Mouse (Mus musculus) CH12.LX (cell line): Measurements from ENCODE around the gene Fkbp1b. TPM values are rescaled to one million over a fixed set of nuclear protein-coding genes. Genes with fewer than 3 reads are reported as not detected.

ENCODE experiments used
- DNase-seq: peaks from one replicate; pipeline ENCODE4 v3.0.0-alpha.2; 2013; ENCODE audit errors: extremely low read depth
- H3K27ac ChIP-seq: 2 replicates; pipeline ENCODE4 v1.5.1; 2012; ENCODE audit warnings: low read depth, mild to moderate bottlenecking, control low read depth, moderate library complexity; ENCODE audit not compliant: insufficient read depth
- H3K27me3 ChIP-seq: replicated peaks from 2 replicates; pipeline ENCODE3; 2012; ENCODE audit warnings: inconsistent platforms
- H3K36me3 ChIP-seq, 2 experiments: replicated peaks in 1 of 2; 2 replicates each; pipeline versions ENCODE3 to v1.6.1; 2012; ENCODE audit warnings: inconsistent platforms in 1 of 2, low read length in 1 of 2, mild to moderate bottlenecking in 1 of 2, mixed read lengths in 1 of 2, moderate library complexity in 1 of 2; ENCODE audit not compliant: control insufficient read depth in 1 of 2, insufficient read depth in 1 of 2
- H3K4me1 ChIP-seq, 2 experiments: 2 replicates each; pipeline ENCODE4 v1.6.1; 2012; ENCODE audit warnings: inconsistent platforms in 1 of 2, moderate library complexity in 1 of 2; ENCODE audit not compliant: insufficient read depth in 2 of 2, control insufficient read depth in 1 of 2
- H3K4me2 ChIP-seq: 2 replicates; pipeline ENCODE4 v1.6.1; 2012; ENCODE audit warnings: low read depth, mild to moderate bottlenecking, control low read depth; ENCODE audit not compliant: poor library complexity, insufficient read depth, severe bottlenecking
- H3K4me3 ChIP-seq, 3 experiments: fragments of 150-350 bp in 1 of 3; sonication (generic) in 1 of 3; replicated peaks in 1 of 3; 2 replicates each; pipeline versions ENCODE3 to v1.5.1; 2011 to 2012; ENCODE audit warnings: low read depth in 2 of 3, low read length in 2 of 3, mild to moderate bottlenecking in 2 of 3, moderate library complexity in 2 of 3, control low read depth in 1 of 3, improper control_type of control experiment in 1 of 3, inconsistent platforms in 1 of 3, mixed read lengths in 1 of 3; ENCODE audit not compliant: poor library complexity in 1 of 3
- H3K79me2 ChIP-seq: replicated peaks from 2 replicates; pipeline ENCODE4 v1.6.1; 2012; ENCODE audit warnings: mild to moderate bottlenecking, moderate library complexity; ENCODE audit not compliant: control insufficient read depth, poor library complexity, insufficient read depth, severe bottlenecking; ENCODE audit errors: extremely low read depth
- H3K9ac ChIP-seq: 2 replicates; pipeline ENCODE4 v1.6.1; 2012; ENCODE audit warnings: low read depth, mild to moderate bottlenecking, control low read depth, moderate library complexity; ENCODE audit not compliant: insufficient read depth
- H3K9me3 ChIP-seq: replicated peaks from 2 replicates; pipeline ENCODE3; 2012; ENCODE audit warnings: low read length, inconsistent platforms, mixed read lengths
- CHD2 ChIP-seq: IDR thresholded peaks from 2 replicates; pipeline ENCODE4 v1.6.1; 2011; ENCODE audit warnings: low read length, improper control_type of control experiment
- CTCF ChIP-seq, 2 experiments: IDR thresholded peaks in 1 of 2; conservative IDR thresholded peaks in 1 of 2; 2 replicates each; pipeline ENCODE4 v1.5.1; 2011 to 2012; ENCODE audit warnings: low read depth in 2 of 2, low read length in 2 of 2, improper control_type of control experiment in 1 of 2, inconsistent platforms in 1 of 2, mild to moderate bottlenecking in 1 of 2, moderate library complexity in 1 of 2
- E2F4 ChIP-seq: IDR thresholded peaks from 2 replicates; pipeline ENCODE4 v1.6.1; 2011; ENCODE audit warnings: low read depth, low read length, improper control_type of control experiment; ENCODE audit not compliant: insufficient replicate concordance
- ELF1 ChIP-seq: IDR thresholded peaks from 2 replicates; pipeline ENCODE4 v1.6.1; 2014; ENCODE audit warnings: low read depth, mild to moderate bottlenecking, inconsistent platforms, low read length, improper control_type of control experiment
- EP300 ChIP-seq: IDR thresholded peaks from 2 replicates; pipeline ENCODE4 v1.6.1; 2011; ENCODE audit warnings: low read length, improper control_type of control experiment
- ETS1 ChIP-seq: conservative IDR thresholded peaks from 2 replicates; pipeline ENCODE4 v1.6.1; 2012; ENCODE audit warnings: low read depth, mild to moderate bottlenecking, inconsistent platforms, low read length, improper control_type of control experiment, moderate library complexity
- GABPA ChIP-seq: IDR thresholded peaks from 2 replicates; pipeline ENCODE4 v1.6.1; 2012; ENCODE audit warnings: low read depth, low read length, improper control_type of control experiment, inconsistent platforms; ENCODE audit not compliant: insufficient replicate concordance
- HCFC1 ChIP-seq: IDR thresholded peaks from 2 replicates; pipeline ENCODE4 v1.6.1; 2012; ENCODE audit warnings: low read depth, mild to moderate bottlenecking, inconsistent platforms, low read length, improper control_type of control experiment
- JUN ChIP-seq: IDR thresholded peaks from 2 replicates; pipeline ENCODE4 v1.6.1; 2011; ENCODE audit warnings: low read depth, mild to moderate bottlenecking, low read length, improper control_type of control experiment, moderate library complexity; ENCODE audit not compliant: insufficient read depth
- MAX ChIP-seq: IDR thresholded peaks from 2 replicates; pipeline ENCODE4 v1.6.1; 2011; ENCODE audit warnings: low read length, improper control_type of control experiment
- MXI1 ChIP-seq: IDR thresholded peaks from 2 replicates; pipeline ENCODE4 v1.6.1; 2011; ENCODE audit warnings: mild to moderate bottlenecking, low read depth, low read length, improper control_type of control experiment
- MYC ChIP-seq: IDR thresholded peaks from 2 replicates; pipeline ENCODE4 v1.6.1; 2011; ENCODE audit warnings: low read depth, mild to moderate bottlenecking, improper control_type of control experiment, low read length
- NRF1 ChIP-seq: IDR thresholded peaks from 2 replicates; pipeline ENCODE4 v1.6.1; 2014; ENCODE audit warnings: low read depth, mild to moderate bottlenecking, inconsistent platforms, low read length, improper control_type of control experiment, moderate library complexity
- POLR2A ChIP-seq: IDR thresholded peaks from 2 replicates; pipeline ENCODE4 v1.6.1; 2011; ENCODE audit warnings: low read depth, mild to moderate bottlenecking, improper control_type of control experiment, low read length
- POLR2AphosphoS2 ChIP-seq: IDR thresholded peaks from 2 replicates; pipeline ENCODE4 v1.6.1; 2011; ENCODE audit warnings: low read depth, low read length, improper control_type of control experiment
- RCOR1 ChIP-seq: conservative IDR thresholded peaks from 2 replicates; pipeline ENCODE4 v1.6.1; 2012; ENCODE audit warnings: low read depth, mild to moderate bottlenecking, inconsistent platforms, low read length, improper control_type of control experiment
- TCF12 ChIP-seq: IDR thresholded peaks from 2 replicates; pipeline ENCODE4 v1.6.1; 2014; ENCODE audit warnings: low read depth, mild to moderate bottlenecking, inconsistent platforms, low read length, improper control_type of control experiment
- USF1 ChIP-seq: IDR thresholded peaks from 2 replicates; pipeline ENCODE4 v1.6.1; 2014; ENCODE audit warnings: low read depth, mild to moderate bottlenecking, inconsistent platforms, low read length, improper control_type of control experiment
- dilution Hi-C: fragments of 300-500 bp; cut with MboI; formaldehyde crosslinking; loops from 2 replicates; pipeline ENCODE4 v1.14.3; 2020; ENCODE audit warnings: low sequenced_read_pairs; ENCODE audit not compliant: extremely low pct_unique_long_range_greater_than_20kb, extremely low pct_ligation_motif_present
- in situ Hi-C: fragments of 300-500 bp; cut with MboI; formaldehyde crosslinking; loops from 3 replicates; pipeline ENCODE4 v1.14.3; 2019; ENCODE audit warnings: low sequenced_read_pairs, low pct_ligation_motif_present, low pct_unique_long_range_greater_than_20kb, mixed read lengths
- polyA plus RNA-seq: library from polyadenylated mRNA; unstranded; fragments of >175 nt; gene quantifications from 2 replicates; pipeline ENCODE4 v1.2.1, GENCODE M21; 2012; ENCODE audit warnings: low read depth; ENCODE audit not compliant: insufficient read length
- total RNA-seq, 2 experiments: library from RNA; depleted of rRNA; stranded (reverse); fragments of 300-350 nt in 1 of 2; fragments of >200 nt in 1 of 2; gene quantifications; 2 replicates each; pipeline ENCODE4 v1.2.3; 2012 to 2014

The Fkbp1b gene
- total and polyA plus RNA-seq, 3 experiments: 0.38 TPM; not detected in 2

- Histone ChIP-seq H3K4me2 (no peak overlapping the region), H3K4me1 (peaks cover 0 to under 1% of the 10 kb centered on the region in 2 experiments; a peak in 1 of 4 replicates), H3K4me3 (no peak overlapping the region), H3K9me3 (no peaks in the 10 kb centered on the region), H3K9ac (no peak overlapping the region), H3K79me2 (no peaks in the 10 kb centered on the region), H3K27me3 (no peaks in the 10 kb centered on the region), H3K36me3 (peaks cover 0 to 11% of the 10 kb centered on the region in 2 experiments), H3K27ac (no peak overlapping the region)
- in situ Hi-C loops (no loop called here), dilution Hi-C loops (no loop called here)
- no peak for DNase-seq
- TF ChIP-seq POLR2A: no peak
- no peak for TF ChIP-seq MXI1
- TF ChIP-seq ELF1: no peak
Measured at GRCm38 (mm10) chr12:4868924-4869323, 27.5 kb upstream of the Fkbp1b start.

GRCm38 (mm10) chr12:4864338-4864690 lies 22.9 kb upstream of the Fkbp1b start:
- H3K27me3 ChIP-seq: no peaks in the 10 kb centered on the region
- TF ChIP-seq USF1: no peak
- TF ChIP-seq JUN: no peak
- TF ChIP-seq POLR2AphosphoS2: no peak
- no peak for TF ChIP-seq CTCF (conservative IDR thresholded peaks at IDR 0.05 in 1 of 2, IDR thresholded peaks at IDR 0.05 in 1 of 2; ENCODE audit: low read depth in 2 of 2, low read length in 2 of 2)
- TF ChIP-seq ETS1: no peak
- no peak for TF ChIP-seq TCF12
- dilution Hi-C loops: no loop called here
- no peak for DNase-seq
- no peak overlapping the region for H3K9ac ChIP-seq
- no peaks in the 10 kb centered on the region for H3K4me1 ChIP-seq
- H3K36me3 ChIP-seq: peaks cover 0 to 31% of the 10 kb centered on the region in 2 experiments
- peaks cover 2% of the 10 kb centered on the region for H3K9me3 ChIP-seq
- H3K4me3 ChIP-seq: no peak overlapping the region
- no peak overlapping the region for H3K27ac ChIP-seq
- H3K79me2 ChIP-seq: no peaks in the 10 kb centered on the region
- in situ Hi-C loops: no loop called here
- H3K4me2 ChIP-seq: no peak overlapping the region

GRCm38 (mm10) chr12:4863654-4864337 lies 22.4 kb upstream of the Fkbp1b start:
- in situ Hi-C loops (no loop called here), dilution Hi-C loops (no loop called here)
- TF ChIP-seq CHD2 (no peak), RCOR1 (no peak), MAX (no peak), MYC (no peak), GABPA (no peak), NRF1 (no peak), CTCF (conservative IDR thresholded peaks at IDR 0.05 in 1 of 2, IDR thresholded peaks at IDR 0.05 in 1 of 2; ENCODE audit: low read depth in 2 of 2, low read length in 2 of 2) (no peak), EP300 (no peak), E2F4 (no peak), HCFC1 (no peak)
- Histone ChIP-seq H3K4me1 (no peaks in the 10 kb centered on the region), H3K36me3 (peaks cover 0 to 31% of the 10 kb centered on the region in 2 experiments), H3K4me3 (no peak overlapping the region), H3K9ac (no peak overlapping the region), H3K4me2 (no peak overlapping the region), H3K79me2 (no peaks in the 10 kb centered on the region), H3K9me3 (peaks cover 2% of the 10 kb centered on the region), H3K27me3 (no peaks in the 10 kb centered on the region), H3K27ac (no peak overlapping the region)
- no peak for DNase-seq
